Mouse (Mus musculus) NIH3T3 (cell line): ENCODE data around the gene Vmn2r91.
"Not testable (repeated sequence)": the region's sequence is repeated elsewhere in the genome, so short reads cannot be mapped to it uniquely, and the experiment has no call there.

ENCODE experiments used
- DNase-seq: peaks from one replicate; pipeline ENCODE4 v3.0.0-alpha.2; 2012; ENCODE audit warnings: low read depth

Vmn2r91 gene

GRCm38 (mm10) chr17:18084716-18085115 lies at the start of gene Vmn2r91:
Vmn2r91 (plus strand) TSS chr17:18085016.
- not testable (repeated sequence) for DNase-seq

GRCm38 (mm10) chr17:18049124-18049523 lies 35.7 kb upstream of the Vmn2r91 start, which contains the start of gene Vmn2r124:
Vmn2r124 (plus strand) TSS chr17:18049424.
- no peak for DNase-seq

GRCm38 (mm10) chr17:18095626-18096025 lies 10.8 kb downstream of the Vmn2r91 start:
- not testable (repeated sequence) for DNase-seq

GRCm38 (mm10) chr17:18102265-18102664 lies 17.4 kb downstream of the Vmn2r91 start:
- DNase-seq = not testable (repeated sequence)

GRCm38 (mm10) chr17:18151587-18151986 lies 66.8 kb downstream of the Vmn2r91 start, which contains the start of gene Vmn2r92:
Vmn2r92 (plus strand) TSS chr17:18151887.
- not testable (repeated sequence) for DNase-seq

GRCm38 (mm10) chr17:18161194-18161593 lies 76.4 kb downstream of the Vmn2r91 start:
- not testable (repeated sequence) for DNase-seq
